Mouse (Mus musculus): ENCODE data around the gene Chadl. TPM values are rescaled to one million over a fixed set of nuclear protein-coding genes. Genes with fewer than 3 reads are reported as not detected.
A peak's percentile ranks its signal among the peaks of the same experiment; 100 is the strongest.
"Not testable (repeated sequence)": the region's sequence is repeated elsewhere in the genome, so short reads cannot be mapped to it uniquely, and the experiment has no call there.

Gene Chadl
- polyA plus RNA-seq (2011; ENCODE audit: insufficient read length, low read depth, missing spikeins): 1.1 and 2.3 TPM in 2 replicates

- TF ChIP-seq CTCF (IDR thresholded peaks at IDR 0.05; ENCODE audit: borderline replicate concordance, insufficient read depth, low read length): no peak
- no peak for TF ChIP-seq POLR2A (IDR thresholded peaks at IDR 0.05; ENCODE audit: low read depth, low read length)
- Histone ChIP-seq H3K27ac (ENCODE audit: insufficient read depth, low read length) (no peak within 1 kb of the TSS), H3K4me3 (ENCODE audit: insufficient read depth, low read length) (no peak within 1 kb of the TSS), H3K4me1 (ENCODE audit: control insufficient read depth, insufficient read depth, low read length) (no peaks in the 10 kb centered on the region)
These were observed at the start of gene Chadl for GRCm38 (mm10) chr15:81697175-81697574. Gene Chadl, minus strand, starts transcription at chr15:81697287.

- Histone ChIP-seq H3K27ac (ENCODE audit: insufficient read depth, low read length) (no peak overlapping the region; the same call in 1 of the 2 replicates), H3K4me3 (ENCODE audit: insufficient read depth, low read length) (peak overlapping the region; percentile 86), H3K4me1 (ENCODE audit: control insufficient read depth, insufficient read depth, low read length) (no peaks in the 10 kb centered on the region)
- no peak for TF ChIP-seq CTCF (IDR thresholded peaks at IDR 0.05; ENCODE audit: borderline replicate concordance, insufficient read depth, low read length)
- peak; percentile 55 for TF ChIP-seq POLR2A (IDR thresholded peaks at IDR 0.05; ENCODE audit: low read depth, low read length)
These were observed 48.6 kb upstream of the Chadl start for GRCm38 (mm10) chr15:81745601-81746114.

GRCm38 (mm10) chr15:81744992-81745600, 48.0 kb upstream of the Chadl start, which contains the start of the genes Zc3h7b and Rangap1:
Gene Zc3h7b, plus strand, starts transcription at chr15:81745057.
Gene Rangap1, minus strand, starts transcription at chr15:81745530.
- Histone ChIP-seq H3K4me1 (ENCODE audit: control insufficient read depth, insufficient read depth, low read length) (no peaks in the 10 kb centered on the region), H3K27ac (ENCODE audit: insufficient read depth, low read length) (no peak within 1 kb of the TSS; the same call in 1 of the 2 replicates), H3K4me3 (ENCODE audit: insufficient read depth, low read length) (peak within 1 kb of the TSS; percentile 86)
- peak; percentile 76 for TF ChIP-seq POLR2A (IDR thresholded peaks at IDR 0.05; ENCODE audit: low read depth, low read length)
- no peak for TF ChIP-seq CTCF (IDR thresholded peaks at IDR 0.05; ENCODE audit: borderline replicate concordance, insufficient read depth, low read length)

GRCm38 (mm10) chr15:81742368-81742767, 45.3 kb upstream of the Chadl start:
- not testable (repeated sequence) for H3K4me1 ChIP-seq (ENCODE audit: control insufficient read depth, insufficient read depth, low read length); H3K4me3 ChIP-seq (ENCODE audit: insufficient read depth, low read length); H3K27ac ChIP-seq (ENCODE audit: insufficient read depth, low read length)

GRCm38 (mm10) chr15:81739924-81740323, 42.8 kb upstream of the Chadl start:
- Histone ChIP-seq H3K4me1 (ENCODE audit: control insufficient read depth, insufficient read depth, low read length) (no peaks in the 10 kb centered on the region), H3K27ac (ENCODE audit: insufficient read depth, low read length) (no peak overlapping the region), H3K4me3 (ENCODE audit: insufficient read depth, low read length) (no peak overlapping the region)
- no peak for TF ChIP-seq POLR2A (IDR thresholded peaks at IDR 0.05; ENCODE audit: low read depth, low read length)
- TF ChIP-seq CTCF (IDR thresholded peaks at IDR 0.05; ENCODE audit: borderline replicate concordance, insufficient read depth, low read length): no peak

DNA sequence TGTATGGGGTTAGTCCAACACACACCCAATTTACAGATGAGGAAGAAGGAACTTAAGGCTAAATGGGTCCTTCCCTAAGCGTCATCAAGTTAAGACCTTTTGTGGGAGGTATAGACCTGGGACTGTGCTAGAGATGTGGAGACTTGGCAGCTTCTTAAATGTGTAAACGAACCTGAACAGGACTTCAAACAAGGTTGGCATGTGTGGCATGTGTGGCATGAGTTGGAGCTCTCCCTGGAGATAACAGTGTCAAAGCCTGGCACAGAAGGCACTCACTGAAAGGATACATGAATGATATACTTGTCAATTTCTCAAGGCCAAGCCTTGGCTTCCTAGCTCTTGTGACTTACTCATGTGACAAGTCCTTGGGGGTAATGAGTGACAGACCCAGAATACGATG, 42.2 kb upstream of the Chadl start:
- no peak overlapping the region for H3K4me3 ChIP-seq (ENCODE audit: insufficient read depth, low read length)
- H3K4me1 ChIP-seq (ENCODE audit: control insufficient read depth, insufficient read depth, low read length): no peaks in the 10 kb centered on the region
- H3K27ac ChIP-seq (ENCODE audit: insufficient read depth, low read length): no peak overlapping the region
- no peak for TF ChIP-seq POLR2A (IDR thresholded peaks at IDR 0.05; ENCODE audit: low read depth, low read length)
- TF ChIP-seq CTCF (IDR thresholded peaks at IDR 0.05; ENCODE audit: borderline replicate concordance, insufficient read depth, low read length): no peak

GRCm38 (mm10) chr15:81735075-81735474, 38.0 kb upstream of the Chadl start:
- Histone ChIP-seq H3K4me1 (ENCODE audit: control insufficient read depth, insufficient read depth, low read length) (no peaks in the 10 kb centered on the region), H3K27ac (ENCODE audit: insufficient read depth, low read length) (no peak overlapping the region), H3K4me3 (ENCODE audit: insufficient read depth, low read length) (no peak overlapping the region)
- TF ChIP-seq POLR2A (IDR thresholded peaks at IDR 0.05; ENCODE audit: low read depth, low read length) (no peak), CTCF (IDR thresholded peaks at IDR 0.05; ENCODE audit: borderline replicate concordance, insufficient read depth, low read length) (no peak)

DNA sequence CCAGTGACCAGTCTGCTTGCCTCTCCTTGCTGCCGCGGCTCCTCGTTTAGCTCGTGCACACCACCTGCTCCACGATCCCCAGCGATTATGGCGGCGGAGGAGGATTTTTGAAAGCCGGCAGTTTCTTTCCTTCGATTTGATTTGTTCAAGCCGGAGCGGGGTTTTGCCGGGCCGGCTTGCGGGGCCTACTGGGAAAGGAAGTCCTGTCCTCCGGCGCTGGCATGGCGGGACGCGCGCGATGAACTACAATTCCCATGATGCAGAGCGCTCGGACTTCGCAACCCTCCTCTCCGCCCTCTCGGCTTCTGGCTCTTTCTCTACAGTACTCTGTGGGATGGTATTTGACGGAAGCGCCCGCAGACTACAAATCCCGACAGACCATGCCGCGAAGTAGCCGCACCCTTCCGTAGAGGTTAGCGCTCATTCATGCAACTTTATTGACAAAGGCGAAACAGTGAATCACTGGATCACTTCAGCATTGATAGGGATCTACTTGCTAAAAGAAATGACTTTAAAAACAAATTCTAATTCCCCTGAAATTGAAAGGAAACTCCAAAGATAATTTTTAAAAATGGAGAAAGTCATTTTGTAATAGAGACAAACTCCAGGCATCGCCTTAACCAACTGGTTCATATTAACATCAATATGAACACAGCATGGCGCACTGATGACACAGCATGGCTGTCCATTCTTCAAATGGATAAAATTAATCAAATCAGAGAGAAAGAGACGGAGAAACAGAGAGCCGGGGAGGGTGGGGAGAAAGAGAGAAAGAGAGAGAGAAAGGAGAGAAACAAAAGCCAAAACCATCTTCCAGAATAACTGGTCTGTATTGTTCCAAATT, 32.9 kb upstream of the Chadl start:
- TF ChIP-seq POLR2A (IDR thresholded peaks at IDR 0.05; ENCODE audit: low read depth, low read length) (peak; percentile 79), CTCF (IDR thresholded peaks at IDR 0.05; ENCODE audit: borderline replicate concordance, insufficient read depth, low read length) (no peak)
- H3K27ac ChIP-seq (ENCODE audit: insufficient read depth, low read length): no peak overlapping the region
- H3K4me3 ChIP-seq (ENCODE audit: insufficient read depth, low read length): peak overlapping the region; percentile 85
- no peaks in the 10 kb centered on the region; the same call in 1 of the 2 replicates for H3K4me1 ChIP-seq (ENCODE audit: control insufficient read depth, insufficient read depth, low read length)

- TF ChIP-seq CTCF (IDR thresholded peaks at IDR 0.05; ENCODE audit: borderline replicate concordance, insufficient read depth, low read length) (no peak), POLR2A (IDR thresholded peaks at IDR 0.05; ENCODE audit: low read depth, low read length) (no peak)
- H3K27ac ChIP-seq (ENCODE audit: insufficient read depth, low read length): no peak overlapping the region
- no peaks in the 10 kb centered on the region; the same call in 1 of the 2 replicates for H3K4me1 ChIP-seq (ENCODE audit: control insufficient read depth, insufficient read depth, low read length)
- H3K4me3 ChIP-seq (ENCODE audit: insufficient read depth, low read length): peak overlapping the region; percentile 85
These were observed 32.2 kb upstream of the Chadl start for GRCm38 (mm10) chr15:81729241-81729791.

Data from embryonic fibroblast, embryonic 13.5 days (primary cell).